Mouse (Mus musculus) yolk sac, embryonic 10.5 days (tissue): ENCODE results near the gene Shisa7.
"Not testable (repeated sequence)": the region's sequence is repeated elsewhere in the genome, so short reads cannot be mapped to it uniquely, and the experiment has no call there.

Source experiments
- DNase-seq: peaks from one replicate; pipeline ENCODE4 v3.0.0-alpha.2; 2017; ENCODE audit warnings: low spot score

Shisa7 gene

GRCm38 (mm10) chr7:4844917-4845309 lies 417 bp upstream of the Shisa7 start:
- peak; percentile 79 for DNase-seq

- DNase-seq, result no peak
Observed at GRCm38 (mm10) chr7:4843604-4844244, 772 bp downstream of the Shisa7 start.

DNA sequence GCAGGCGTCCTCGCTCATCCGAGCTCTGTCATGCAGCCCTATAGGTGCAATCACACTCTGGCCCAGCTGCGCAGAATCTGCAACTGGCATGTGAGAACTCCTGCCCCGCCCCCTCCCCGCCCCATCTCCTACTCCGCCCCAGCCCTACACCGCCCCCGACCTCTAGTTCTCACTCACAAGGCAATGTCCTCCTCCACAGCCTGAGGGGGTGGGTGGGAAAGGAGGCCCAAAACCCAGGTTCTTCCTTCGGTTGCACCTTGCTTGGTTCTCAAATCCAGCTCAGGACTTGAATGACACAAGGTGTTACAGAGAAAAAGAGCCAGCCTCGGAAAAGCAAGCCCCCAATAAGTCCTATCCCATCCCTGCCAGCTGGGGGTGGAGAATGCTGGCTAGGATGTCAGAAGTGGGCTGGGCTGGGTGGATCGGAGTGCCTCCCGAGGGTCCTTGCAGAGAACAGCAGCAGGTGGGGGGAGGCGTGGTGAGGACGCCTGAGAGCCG lies 1.8 kb downstream of the Shisa7 start:
- DNase-seq, result no peak

GRCm38 (mm10) chr7:4842077-4842476 lies 2.4 kb downstream of the Shisa7 start:
- no peak for DNase-seq

- no peak for DNase-seq
Observed at GRCm38 (mm10) chr7:4837639-4838038, 6.9 kb downstream of the Shisa7 start.

DNA sequence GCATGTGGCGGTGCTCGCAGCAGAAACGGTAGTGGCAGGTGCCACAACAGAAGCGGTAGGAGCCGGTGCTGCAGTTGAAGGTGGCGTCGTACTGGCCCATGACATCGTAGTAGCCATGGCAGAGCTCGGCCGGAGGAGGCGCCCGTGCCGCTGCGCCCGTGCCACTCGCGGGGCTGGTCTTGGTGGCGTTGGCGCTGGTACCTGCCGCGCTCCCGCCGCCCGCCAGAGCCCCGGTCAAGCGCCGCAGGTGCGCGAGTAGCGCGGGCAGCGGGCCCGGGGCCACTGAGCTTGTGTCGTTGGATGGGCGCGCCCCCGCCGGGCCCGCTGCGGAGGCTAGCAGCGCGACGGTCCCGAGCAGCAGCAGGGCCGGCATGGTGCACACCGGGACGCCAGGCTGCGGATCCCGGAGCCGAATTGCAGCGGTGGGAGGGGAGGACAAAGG lies 8.1 kb downstream of the Shisa7 start:
- no peak for DNase-seq

GRCm38 (mm10) chr7:4835631-4836327 lies 8.7 kb downstream of the Shisa7 start:
- no peak for DNase-seq

- no peak for DNase-seq
Observed at GRCm38 (mm10) chr7:4830476-4830875, 14.0 kb downstream of the Shisa7 start.

DNA sequence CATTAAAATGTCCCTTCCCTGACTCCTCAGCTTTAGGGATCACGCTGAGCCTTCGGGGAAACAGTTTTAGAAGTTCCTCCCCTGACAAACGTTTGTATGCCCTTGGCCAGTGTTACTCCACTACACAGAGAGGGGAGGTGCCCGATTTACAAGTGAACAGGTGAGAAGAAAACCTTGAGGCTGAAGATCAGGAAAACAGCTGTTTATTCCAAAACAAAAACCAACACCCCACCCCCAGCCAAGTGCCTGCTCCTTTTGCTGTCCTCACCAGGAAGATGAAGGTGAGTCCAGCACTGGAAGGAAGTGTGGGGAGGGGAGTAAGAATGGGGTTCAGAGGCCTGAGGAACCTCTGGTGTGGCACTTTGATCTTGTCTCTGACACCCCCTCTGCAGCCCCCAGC lies 19.1 kb downstream of the Shisa7 start:
- no peak for DNase-seq

DNA sequence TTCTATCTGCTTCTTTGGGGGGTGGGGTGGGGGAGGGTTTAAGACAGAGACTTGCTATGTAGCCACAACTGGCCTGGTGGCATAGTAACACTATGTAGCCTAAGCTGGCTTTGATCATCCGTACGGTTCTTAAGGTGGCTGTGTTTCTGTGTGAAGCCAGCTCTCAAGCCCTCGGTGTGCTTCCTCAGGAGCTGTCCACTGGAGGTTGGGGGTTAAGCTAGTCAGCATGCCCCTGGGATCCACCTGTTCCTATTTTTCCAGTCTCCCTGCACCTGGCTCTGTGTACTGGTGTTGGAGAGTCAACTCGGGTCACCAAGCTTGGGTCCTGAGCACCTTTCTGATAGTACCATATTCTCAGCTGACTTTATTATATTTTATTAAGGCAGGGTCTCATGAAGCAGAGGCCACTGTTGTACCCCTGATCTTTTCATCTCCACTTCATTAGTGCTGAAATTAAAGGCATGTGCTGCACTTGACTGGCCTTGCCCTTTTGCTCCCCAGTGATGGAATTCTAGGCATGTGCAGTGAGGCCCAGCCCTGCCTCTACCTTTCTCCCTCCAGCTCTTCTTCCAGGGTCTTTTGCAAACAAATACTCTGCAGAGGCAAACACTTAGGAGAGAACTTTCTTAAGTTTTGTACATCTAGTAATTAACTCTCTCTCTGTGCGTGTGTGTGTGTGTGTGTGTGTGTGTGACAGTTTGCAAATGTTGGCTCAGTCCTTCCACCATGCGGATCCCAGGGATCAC lies 22.2 kb downstream of the Shisa7 start:
- DNase-seq, result peak; percentile 58

- no peak for DNase-seq
Observed at GRCm38 (mm10) chr7:4821690-4822089, 22.8 kb downstream of the Shisa7 start.

DNA sequence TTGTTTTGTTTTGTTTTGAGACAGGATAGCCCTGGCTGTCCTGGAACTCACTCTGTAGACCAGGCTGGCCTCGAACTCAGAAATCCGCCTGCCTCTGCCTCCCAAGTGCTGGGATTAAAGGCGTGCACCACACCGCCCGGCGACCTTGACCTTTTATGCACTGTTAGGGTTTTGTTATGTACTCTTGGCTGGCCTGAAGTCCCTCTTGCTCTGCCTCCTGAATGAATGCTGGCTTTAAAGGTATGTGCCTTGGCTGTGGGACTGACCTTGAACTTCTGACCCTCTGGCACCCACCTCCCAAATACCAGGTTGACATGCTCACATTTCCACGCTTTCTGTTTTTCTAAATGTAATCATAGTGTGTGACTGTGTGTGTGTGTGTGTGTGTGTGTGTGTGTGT lies 23.6 kb downstream of the Shisa7 start:
- DNase-seq, result not testable (repeated sequence)

DNA sequence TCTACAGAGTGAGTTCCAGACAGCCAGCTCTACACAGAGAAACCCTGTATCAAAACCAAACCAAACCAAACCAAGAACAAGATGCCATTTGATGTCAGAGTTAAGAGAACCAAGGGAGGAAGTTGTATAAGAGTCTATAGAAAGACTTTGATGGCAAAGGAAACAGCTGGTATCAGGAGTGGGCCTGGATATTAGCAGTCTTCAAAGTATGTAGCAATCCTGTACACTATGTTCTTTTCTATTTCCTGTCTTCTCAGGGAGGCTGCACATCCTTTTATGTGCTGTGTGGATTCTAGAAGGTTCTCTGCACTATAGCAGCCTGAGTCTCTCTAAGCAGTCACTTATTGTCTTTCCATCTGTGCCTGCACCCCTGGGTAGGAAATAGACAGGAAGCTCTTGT lies 27.9 kb downstream of the Shisa7 start:
- DNase-seq, result no peak

- no peak for DNase-seq
Observed at GRCm38 (mm10) chr7:4813105-4813791, 31.2 kb downstream of the Shisa7 start.

DNA sequence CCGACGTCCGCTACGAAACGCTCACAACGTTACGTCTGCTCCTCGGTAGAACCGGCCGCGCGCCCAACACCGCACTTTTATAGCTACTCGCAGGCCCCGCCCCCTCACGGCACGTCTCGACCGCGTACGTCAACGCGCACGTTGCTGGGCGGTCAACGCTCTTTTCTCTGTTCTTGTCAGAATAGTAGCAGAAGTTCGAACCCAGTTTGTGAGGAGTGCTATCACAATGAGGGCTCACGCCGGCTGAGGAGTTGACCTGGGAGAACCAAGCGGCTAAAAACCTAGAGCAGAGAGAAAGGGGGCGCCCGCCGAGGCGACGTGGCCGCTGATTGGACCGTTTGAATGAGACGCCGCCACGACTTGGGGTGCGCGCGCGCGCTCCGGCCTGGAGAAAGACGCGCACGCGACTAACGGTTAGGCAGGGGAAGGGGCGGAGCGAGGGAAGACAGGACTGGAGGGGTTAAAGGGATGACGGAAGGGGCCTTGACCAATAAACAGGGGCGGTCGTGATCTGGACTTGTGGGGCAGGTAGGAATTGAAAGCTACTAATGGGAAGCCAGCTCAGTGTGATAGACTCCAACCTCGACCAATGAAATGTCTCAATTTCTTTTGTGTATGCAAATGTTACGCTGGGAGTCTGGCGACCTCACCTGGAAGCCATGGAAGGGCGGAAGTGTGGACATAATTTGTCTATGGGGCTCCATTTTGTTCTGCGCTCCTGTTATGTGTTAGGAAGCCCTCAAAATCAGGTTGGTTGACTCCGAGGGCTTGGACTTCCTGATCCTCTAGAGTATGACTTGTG lies 32.0 kb downstream of the Shisa7 start, which contains the start of gene Ube2s:
Gene Ube2s, minus strand, starts transcription at position 288 of the 802 bp plus-strand sequence.
- DNase-seq, result peak; percentile 99

DNA sequence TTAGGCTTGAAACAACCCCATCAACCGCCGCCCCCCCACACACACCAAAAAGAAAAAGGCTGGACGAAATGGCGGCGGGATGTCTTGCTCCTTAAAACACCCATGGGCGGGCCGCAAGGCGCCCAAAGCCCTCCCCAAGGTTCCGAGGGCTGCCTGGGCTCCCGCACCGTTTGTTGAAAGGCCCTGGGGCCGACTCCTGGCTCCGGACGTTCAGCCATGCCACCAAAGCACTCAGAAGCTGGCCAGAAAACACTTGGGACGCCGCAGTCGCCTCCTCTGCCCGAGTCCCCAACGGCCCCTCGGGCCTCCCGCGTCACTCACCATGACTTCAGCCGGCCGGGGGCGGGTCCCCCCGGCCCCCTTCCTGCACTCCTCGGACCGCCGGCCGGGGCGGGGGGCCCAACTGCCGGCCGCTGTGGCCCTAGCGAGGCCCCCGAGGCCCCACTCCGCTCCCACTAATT lies 32.6 kb downstream of the Shisa7 start:
- DNase-seq, result peak; percentile 58

- DNase-seq, result not testable (repeated sequence)
Observed at GRCm38 (mm10) chr7:4811131-4811530, 33.4 kb downstream of the Shisa7 start.

DNA sequence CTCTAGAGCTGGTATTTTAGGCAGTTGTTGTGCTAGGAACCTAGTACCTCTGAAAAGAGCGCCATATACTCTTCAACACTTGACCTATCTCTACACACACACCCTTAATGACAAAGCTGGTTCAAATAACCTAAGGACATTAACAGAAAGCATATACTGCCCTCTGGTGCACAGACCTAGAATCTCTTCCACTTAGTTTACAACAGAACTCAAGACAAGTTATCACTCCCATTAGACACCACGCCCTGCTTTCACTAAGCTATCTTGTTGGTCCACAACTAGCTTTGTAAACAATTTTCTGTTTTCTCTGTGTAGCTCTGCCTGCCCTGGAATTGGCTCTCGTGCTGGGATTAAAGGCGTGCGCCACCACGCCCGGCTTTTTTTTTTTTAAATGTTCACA lies 37.8 kb downstream of the Shisa7 start:
- DNase-seq, result no peak

DNA sequence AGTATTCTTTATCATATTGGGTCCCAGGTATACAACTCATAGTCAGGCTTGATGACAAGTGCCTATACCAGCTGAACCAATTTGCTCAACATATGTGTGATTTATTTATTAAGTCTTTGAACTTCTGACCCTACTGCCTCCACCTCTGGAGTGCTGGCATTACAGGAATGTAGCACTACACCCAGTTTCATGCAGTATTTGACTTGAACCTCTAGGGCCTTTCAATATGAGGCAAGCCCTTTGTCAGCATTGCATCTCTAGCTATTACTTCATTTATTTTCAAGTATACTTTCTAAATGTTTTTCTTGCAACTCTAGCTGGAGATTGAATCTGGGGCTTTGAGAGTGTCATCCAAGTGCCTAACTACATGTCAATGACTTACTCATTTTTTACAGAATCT lies 42.2 kb downstream of the Shisa7 start:
- DNase-seq, result no peak

DNA sequence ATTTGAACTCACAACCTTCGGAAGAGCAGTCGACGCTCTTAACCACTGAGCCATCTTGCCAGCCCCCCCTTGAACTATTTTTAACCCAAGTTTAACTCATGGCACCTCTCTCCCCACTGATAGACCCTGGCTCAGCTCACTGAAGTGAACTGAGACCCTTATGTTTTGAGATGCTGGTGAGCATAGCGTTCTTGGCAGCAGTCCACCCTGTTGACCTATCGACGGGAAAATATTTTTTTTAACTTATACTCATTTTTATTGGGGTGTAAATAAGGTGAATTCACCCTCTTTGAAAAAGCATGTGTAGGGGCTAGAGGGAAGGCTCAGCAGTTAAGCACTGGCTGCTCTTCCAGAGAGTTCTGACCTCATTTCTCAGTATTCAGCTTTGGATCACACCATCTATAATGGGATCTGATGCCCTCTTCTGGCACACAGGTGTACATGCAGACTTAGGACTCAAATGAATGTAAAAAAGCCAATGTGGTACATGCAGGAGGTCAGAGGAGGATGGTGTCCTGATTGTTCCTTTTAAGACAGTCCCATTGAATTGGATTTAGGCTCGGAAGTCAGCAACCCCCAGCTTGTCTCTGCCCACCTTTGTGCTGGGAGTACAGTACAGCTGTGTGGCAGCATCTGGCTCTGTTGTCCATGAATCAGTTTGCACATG lies 48.6 kb downstream of the Shisa7 start:
- peak; percentile 37 for DNase-seq
